Mouse (Mus musculus) E14TG2a.4 (cell line): ENCODE measurements around the gene Ifngr2.

Source experiments
- H3K27me3 ChIP-seq: 2 replicates; pipeline ENCODE4 v1.6.1; 2014; ENCODE audit warnings: low read length, control low read depth; ENCODE audit not compliant: insufficient read depth
- H3K36me3 ChIP-seq: 2 replicates; pipeline ENCODE4 v1.6.1; 2014; ENCODE audit warnings: low read length, control low read depth; ENCODE audit not compliant: insufficient read depth
- H3K4me1 ChIP-seq: replicated peaks from 2 replicates; pipeline ENCODE4 v1.6.1; 2014; ENCODE audit warnings: low read depth, low read length, control low read depth
- H3K4me3 ChIP-seq: replicated peaks from 2 replicates; pipeline ENCODE4 v1.5.1; 2014; ENCODE audit warnings: mild to moderate bottlenecking, low read length
- H3K9me3 ChIP-seq: 2 replicates; pipeline ENCODE4 v1.6.1; 2014; ENCODE audit warnings: low read length, control low read depth
- CTCF ChIP-seq: conservative IDR thresholded peaks from 2 replicates; pipeline ENCODE4 v1.5.1; 2014; ENCODE audit warnings: low read length
- NANOG ChIP-seq: IDR thresholded peaks from 2 replicates; pipeline ENCODE4 v1.6.1; 2014; ENCODE audit warnings: borderline replicate concordance, low read length, mixed read lengths
- POU5F1 ChIP-seq: IDR thresholded peaks from 2 replicates; pipeline ENCODE4 v1.6.1; 2014; ENCODE audit warnings: low read length, borderline replicate concordance

Ifngr2 gene

DNA sequence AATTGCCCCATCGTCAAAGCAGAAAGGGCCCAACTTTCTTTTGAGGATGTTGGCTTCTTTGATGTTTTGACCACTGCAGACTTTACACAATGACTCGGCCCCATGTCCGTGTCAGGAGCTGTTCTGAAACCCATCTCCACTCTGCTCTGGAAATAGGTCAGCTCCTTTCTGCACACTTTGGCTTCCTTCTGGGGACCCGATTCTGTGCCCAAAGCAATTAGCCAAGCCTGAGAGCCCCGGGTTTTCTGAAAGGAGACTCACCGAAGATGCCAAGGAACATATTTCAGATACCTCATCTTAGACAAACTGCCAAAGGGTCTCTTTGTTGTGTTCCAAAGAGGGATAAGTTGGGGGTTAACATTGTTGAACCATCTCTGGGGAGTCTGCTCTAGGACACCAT is 67.7 kb downstream of the Ifngr2 start:
- Histone ChIP-seq H3K4me1 (peaks cover 25% of the 10 kb centered on the region), H3K9me3 (no peaks in the 10 kb centered on the region), H3K36me3 (peaks cover 3% of the 10 kb centered on the region; the same call in 1 of the 2 replicates), H3K27me3 (peaks cover 21% of the 10 kb centered on the region), H3K4me3 (no peak overlapping the region)
- TF ChIP-seq POU5F1 (no peak), NANOG (no peak), CTCF (no peak)
